Mouse (Mus musculus): ENCODE data around the gene Sox13.

GRCm38 (mm10) chr1:133344357-133344756, 79.8 kb downstream of the Sox13 start:
- TF ChIP-seq POLR2A (IDR thresholded peaks at IDR 0.05; ENCODE audit: control insufficient read depth, extremely low read depth, insufficient read depth, low read length, poor library complexity) (no peak), CTCF (IDR thresholded peaks at IDR 0.05; ENCODE audit: borderline replicate concordance, control insufficient read depth, extremely low read depth, insufficient read depth, low read length, poor library complexity) (no peak)
